Mouse (Mus musculus): ENCODE data around the gene Apbb1ip. TPM values are rescaled to one million over a fixed set of nuclear protein-coding genes. Genes with fewer than 3 reads are reported as not detected.

Gene Apbb1ip
- 7.6 TPM for polyA plus RNA-seq (2014; fragmentation: Illumina TruSeq; extraction: RNeasy Lipid Tissue Mini Kit (QIAGEN cat#74804); ENCODE audit: low read depth, low replicate concordance)

GRCm38 (mm10) chr2:22773549-22774180 lies at the start of gene Apbb1ip:
Gene Apbb1ip, plus strand, starts transcription at chr2:22774094.

DNA sequence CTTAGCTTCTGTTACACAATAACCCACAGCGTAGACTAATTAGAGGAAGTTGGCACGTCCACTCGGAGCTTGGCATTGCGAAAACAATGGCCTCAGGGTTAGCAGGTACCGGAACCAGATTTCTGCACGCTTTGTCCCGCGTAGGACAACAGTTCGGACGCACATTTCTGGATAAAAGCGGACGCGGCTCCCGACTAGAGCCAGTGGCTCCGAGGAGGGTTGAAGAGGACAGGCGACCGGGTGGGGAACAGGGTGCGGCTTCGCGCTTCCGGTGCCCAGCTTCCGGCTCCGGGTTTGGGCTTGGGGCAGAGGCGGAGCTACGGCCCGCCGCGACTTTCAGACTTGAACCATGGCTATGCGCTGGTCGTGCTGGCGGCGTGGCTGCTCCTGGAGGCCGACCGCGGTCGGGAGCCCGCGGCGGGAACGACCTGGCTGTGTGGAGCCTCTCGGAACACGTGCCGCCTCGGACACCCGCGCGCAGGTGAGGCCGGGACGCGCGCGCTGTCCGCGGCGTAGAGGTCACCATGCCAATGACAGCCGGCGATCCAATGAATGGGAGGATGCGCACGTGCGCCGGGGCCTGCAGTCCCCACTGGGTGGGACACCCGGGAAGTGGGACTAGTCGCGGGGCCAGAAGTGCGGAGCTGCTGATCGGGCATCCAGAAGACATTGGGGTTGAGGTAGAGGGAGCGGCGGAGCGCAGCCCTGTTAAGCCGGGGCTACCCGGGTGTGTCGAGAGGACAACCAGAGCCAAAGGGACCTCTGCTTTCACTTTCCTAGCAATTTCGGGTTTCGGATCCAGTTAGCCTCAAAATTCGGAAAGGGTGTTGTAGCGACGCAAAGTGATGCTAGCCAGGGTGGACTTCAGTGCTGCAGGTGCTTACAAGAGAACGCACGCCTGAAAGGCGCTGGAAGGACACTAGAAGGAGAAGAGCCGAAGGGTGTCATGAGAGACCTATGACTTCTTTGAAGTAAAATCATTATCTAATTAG lies 121.7 kb downstream of the Apbb1ip start, which contains the start of gene Pdss1:
Gene Pdss1, plus strand, starts transcription at position 241 of the 992 bp plus-strand sequence.

Other genes with a start within 250 kb of the Apbb1ip start
- not detected for gene Gad2, start 151.9 kb upstream of the Apbb1ip start, polyA plus RNA-seq (2014; fragmentation: Illumina TruSeq; extraction: RNeasy Lipid Tissue Mini Kit (QIAGEN cat#74804); ENCODE audit: low read depth, low replicate concordance)
- 5.3 TPM for gene Pdss1, start 121.4 kb downstream of the Apbb1ip start, polyA plus RNA-seq (2014; fragmentation: Illumina TruSeq; extraction: RNeasy Lipid Tissue Mini Kit (QIAGEN cat#74804); ENCODE audit: low read depth, low replicate concordance)